10 mouse cellular contexts compared by ENCODE assay signal in the genomic region with DNA sequence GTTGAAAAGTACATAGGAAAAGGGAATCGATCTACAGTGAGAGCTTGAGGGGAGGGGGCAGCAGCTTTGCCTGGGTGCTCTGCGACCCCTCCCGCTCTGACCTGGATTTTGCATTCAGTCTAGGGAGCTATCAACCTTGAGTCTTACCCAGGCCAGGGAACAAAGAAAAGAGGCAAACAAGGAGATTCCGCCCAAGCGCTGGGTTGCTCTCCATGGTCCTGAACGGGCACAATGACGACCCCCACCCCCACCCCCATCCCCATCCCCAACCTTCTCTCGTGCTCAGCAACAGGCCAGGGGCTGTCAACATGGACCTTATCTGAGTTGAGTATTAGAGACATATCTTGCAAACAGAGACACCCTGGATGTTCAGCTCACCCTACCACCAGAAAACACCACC.
DNase-seq lines count a peak whose midpoint lies in the region; ATAC-seq lines count a peak whose summit lies in the region.
"Had no signal": no experiment of that assay in that cellular context is flagged by ENCODE, and none has a peak within 500 bp of the region (broad histone marks: within the 10 kb centered on the region; RNA-seq: fewer than 3 reads in every experiment).

No protein-coding gene starts in this region.

- no peaks in the 10 kb centered on the region; the same call in 1 of the 2 replicates for H3K27me3 ChIP-seq in embryonic facial prominence, embryonic 14.5 days (replicated peaks; ENCODE audit: control insufficient read depth, insufficient read depth, low read length)
- no peaks in the 10 kb centered on the region for H3K27me3 ChIP-seq in hindbrain, embryonic 16.5 days (replicated peaks; ENCODE audit: control insufficient read depth, insufficient read depth, low read length)
- H3K27me3 ChIP-seq in neural tube, embryonic 11.5 days (ENCODE audit: control insufficient read depth, insufficient read depth, low read length): no peaks in the 10 kb centered on the region

- H3K4me1 ChIP-seq in embryonic facial prominence, embryonic 14.5 days (ENCODE audit: control insufficient read depth, insufficient read depth, low read length): no peaks in the 10 kb centered on the region
- H3K4me1 ChIP-seq in hindbrain, embryonic 16.5 days (ENCODE audit: control insufficient read depth, insufficient read depth, low read depth, low read length): peaks cover 39% of the 10 kb centered on the region
- peaks cover 37% of the 10 kb centered on the region for H3K4me1 ChIP-seq in neural tube, embryonic 11.5 days (ENCODE audit: control insufficient read depth, insufficient read depth, low read length)

- H3K9ac ChIP-seq in embryonic facial prominence, embryonic 14.5 days (ENCODE audit: low read depth, low read length): no peak overlapping the region
- no peak overlapping the region for H3K9ac ChIP-seq in hindbrain, embryonic 16.5 days (ENCODE audit: low read depth, low read length)
- peak overlapping the region; percentile 35; the same call in 1 of the 2 replicates for H3K9ac ChIP-seq in neural tube, embryonic 11.5 days (ENCODE audit: low read length)

- H3K4me2 ChIP-seq in embryonic facial prominence, embryonic 14.5 days (ENCODE audit: low read depth, low read length): no peak overlapping the region
- H3K4me2 ChIP-seq in hindbrain, embryonic 16.5 days (ENCODE audit: low read length): peak overlapping the region; percentile 18; the same call in 1 of the 2 replicates
- H3K4me2 ChIP-seq in neural tube, embryonic 11.5 days (ENCODE audit: low read depth): peak overlapping the region; percentile 12; the same call in 1 of the 2 replicates

- no peaks in the 10 kb centered on the region for H3K9me3 ChIP-seq in embryonic facial prominence, embryonic 14.5 days (ENCODE audit: control insufficient read depth, low read length)
- no peaks in the 10 kb centered on the region for H3K9me3 ChIP-seq in hindbrain, embryonic 16.5 days (ENCODE audit: control insufficient read depth, low read length)
- no peaks in the 10 kb centered on the region for H3K9me3 ChIP-seq in neural tube, embryonic 11.5 days (ENCODE audit: control insufficient read depth, low read length)

- H3K27ac ChIP-seq in embryonic facial prominence, embryonic 14.5 days (replicated peaks; ENCODE audit: low read depth, low read length): no peak overlapping the region
- no peak overlapping the region for H3K27ac ChIP-seq in hindbrain, embryonic 16.5 days (ENCODE audit: low read depth, low read length)
- H3K27ac ChIP-seq in neural tube, embryonic 11.5 days (ENCODE audit: low read depth, low read length): no peak overlapping the region

- ATAC-seq in embryonic facial prominence, embryonic 14.5 days (ENCODE audit: low read depth): no peak
- no peak for ATAC-seq in hindbrain, embryonic 16.5 days
- ATAC-seq in neural tube, embryonic 11.5 days (ENCODE audit: insufficient read depth, low FRiP score, low TSS enrichment): no peak
- ATAC-seq in granulocyte monocyte progenitor cell, adult 5-6 weeks (replicated peaks; ENCODE audit: poor library complexity, severe bottlenecking): no peak

- no peaks in the 10 kb centered on the region for H3K36me3 ChIP-seq in embryonic facial prominence, embryonic 14.5 days (ENCODE audit: control insufficient read depth, insufficient read depth, low read length)
- H3K36me3 ChIP-seq in hindbrain, embryonic 16.5 days (ENCODE audit: control insufficient read depth, insufficient read depth, low read length): no peaks in the 10 kb centered on the region
- no peaks in the 10 kb centered on the region for H3K36me3 ChIP-seq in neural tube, embryonic 11.5 days (ENCODE audit: control insufficient read depth, insufficient read depth, low read length)

- H3K4me3 ChIP-seq in embryonic facial prominence, embryonic 14.5 days (ENCODE audit: low read depth, low read length): no peak overlapping the region
- H3K4me3 ChIP-seq in hindbrain, embryonic 16.5 days (ENCODE audit: low read length): no peak overlapping the region
- no peak overlapping the region for H3K4me3 ChIP-seq in neural tube, embryonic 11.5 days (ENCODE audit: low read depth, low read length)

- WGBS in embryonic facial prominence, embryonic 14.5 days: 3% methylated on average over 8 of the region's 8 CpGs
- WGBS in hindbrain, embryonic 16.5 days: 6% methylated on average over 8 of the region's 8 CpGs
- WGBS in neural tube, embryonic 11.5 days: 4% methylated on average over 8 of the region's 8 CpGs

- peak; percentile 51 for DNase-seq in kidney, postnatal 10 days
- no peak for DNase-seq in kidney, adult 11 months
- peak; percentile 19 for DNase-seq in embryonic facial prominence, embryonic 14.5 days (ENCODE audit: low spot score)
- DNase-seq in neural tube, embryonic 11.5 days (ENCODE audit: low spot score): no peak
- DNase-seq in spleen, postnatal 14 days (ENCODE audit: low spot score in 2 of 2): no peak
- DNase-seq in adipocyte (ENCODE audit: low spot score): no peak
- DNase-seq: heart, adult 11 months; kidney, adult 2 months had no signal

Comparison
In these comparisons a context has a peak if more than half of its experiments do, and no peak if none do; other contexts are left out.
1. DNase-seq: peak in kidney, postnatal 10 days (single experiment) and embryonic facial prominence, embryonic 14.5 days (single experiment); none in kidney, adult 11 months (single experiment), neural tube, embryonic 11.5 days (single experiment), spleen, postnatal 14 days (0 of 2) and adipocyte (single experiment).